Mouse (Mus musculus): ENCODE data around the gene Lrrc4c.

The Lrrc4c gene

GRCm38 (mm10) chr2:97478175-97478924 lies 1160.4 kb downstream of the Lrrc4c start:
- peak; percentile 36 for DNase-seq (ENCODE audit: low spot score)

- no peak for DNase-seq (ENCODE audit: low spot score)
These were observed 1160.9 kb downstream of the Lrrc4c start for GRCm38 (mm10) chr2:97478925-97479298.

- no peak for DNase-seq (ENCODE audit: low spot score)
These were observed 1167.0 kb downstream of the Lrrc4c start for GRCm38 (mm10) chr2:97484990-97485389.

- DNase-seq (ENCODE audit: low spot score): no peak
These were observed 1167.6 kb downstream of the Lrrc4c start for GRCm38 (mm10) chr2:97485609-97486008.

GRCm38 (mm10) chr2:97487567-97487966 lies 1169.6 kb downstream of the Lrrc4c start:
- no peak for DNase-seq (ENCODE audit: low spot score)

GRCm38 (mm10) chr2:97497069-97497468 lies 1179.1 kb downstream of the Lrrc4c start:
- DNase-seq (ENCODE audit: low spot score): no peak

- no peak for DNase-seq (ENCODE audit: low spot score)
These were observed 1184.5 kb downstream of the Lrrc4c start for GRCm38 (mm10) chr2:97502501-97502900.

- no peak for DNase-seq (ENCODE audit: low spot score)
These were observed 1186.9 kb downstream of the Lrrc4c start for GRCm38 (mm10) chr2:97504902-97505301.

- no peak for DNase-seq (ENCODE audit: low spot score)
These were observed 1206.4 kb downstream of the Lrrc4c start for GRCm38 (mm10) chr2:97524256-97524922.

GRCm38 (mm10) chr2:97525107-97525506 lies 1207.1 kb downstream of the Lrrc4c start:
- DNase-seq (ENCODE audit: low spot score): no peak

GRCm38 (mm10) chr2:97530622-97531021 lies 1212.7 kb downstream of the Lrrc4c start:
- DNase-seq (ENCODE audit: low spot score): no peak

- peak; percentile 44 for DNase-seq (ENCODE audit: low spot score)
These were observed 1226.0 kb downstream of the Lrrc4c start for GRCm38 (mm10) chr2:97543691-97544672.

GRCm38 (mm10) chr2:97544673-97545071 lies 1226.7 kb downstream of the Lrrc4c start:
- DNase-seq (ENCODE audit: low spot score): no peak

GRCm38 (mm10) chr2:97545946-97546345 lies 1228.0 kb downstream of the Lrrc4c start:
- DNase-seq (ENCODE audit: low spot score): no peak

- DNase-seq (ENCODE audit: low spot score): no peak
These were observed 1246.5 kb downstream of the Lrrc4c start for GRCm38 (mm10) chr2:97564509-97564908.

GRCm38 (mm10) chr2:97568954-97569353 lies 1251.0 kb downstream of the Lrrc4c start:
- DNase-seq (ENCODE audit: low spot score): no peak

- DNase-seq (ENCODE audit: low spot score): no peak
These were observed 1257.0 kb downstream of the Lrrc4c start for GRCm38 (mm10) chr2:97574921-97575320.

- DNase-seq (ENCODE audit: low spot score): no peak
These were observed 1263.2 kb downstream of the Lrrc4c start for GRCm38 (mm10) chr2:97581132-97581531.

GRCm38 (mm10) chr2:97586322-97586721 lies 1268.4 kb downstream of the Lrrc4c start:
- DNase-seq (ENCODE audit: low spot score): no peak

- no peak for DNase-seq (ENCODE audit: low spot score)
These were observed 1272.6 kb downstream of the Lrrc4c start for GRCm38 (mm10) chr2:97590563-97590962.

- DNase-seq (ENCODE audit: low spot score): no peak
These were observed 1286.2 kb downstream of the Lrrc4c start for GRCm38 (mm10) chr2:97604182-97604581.

- DNase-seq (ENCODE audit: low spot score): peak; percentile 4
These were observed 1286.8 kb downstream of the Lrrc4c start for GRCm38 (mm10) chr2:97604688-97605215.

Measured in embryo, embryonic 10.5 days (tissue).